Mouse (Mus musculus) bone marrow, adult 2 months (tissue): ENCODE measurements around the gene Smim5. TPM values are rescaled to one million over a fixed set of nuclear protein-coding genes. Genes with fewer than 3 reads are reported as not detected.

Experiments used
- H3K27ac ChIP-seq: fragments of 200-500 bp; 2 replicates; pipeline ENCODE4 v1.5.1; 2012; ENCODE audit warnings: low read depth, mild to moderate bottlenecking, control low read depth, inconsistent platforms, low read length; ENCODE audit not compliant: control insufficient read depth, poor library complexity, insufficient read depth
- H3K4me1 ChIP-seq: fragments of 200-500 bp; 2 replicates; pipeline ENCODE4 v1.6.1; 2011; ENCODE audit warnings: low read length; ENCODE audit not compliant: control insufficient read depth, insufficient read depth
- H3K4me3 ChIP-seq: fragments of 200-500 bp; replicated peaks from 2 replicates; pipeline ENCODE3; 2011; ENCODE audit warnings: mild to moderate bottlenecking, low read depth, low read length, control low read depth; ENCODE audit not compliant: control insufficient read depth
- CTCF ChIP-seq: fragments of 200-500 bp; IDR thresholded peaks from 2 replicates; pipeline ENCODE4 v1.5.1; 2011; ENCODE audit warnings: low read length, control low read depth; ENCODE audit not compliant: control insufficient read depth, insufficient read depth
- POLR2A ChIP-seq: fragments of 200-500 bp; IDR thresholded peaks from 2 replicates; pipeline ENCODE4 v1.6.1; 2011; ENCODE audit warnings: low read depth, mild to moderate bottlenecking, control low read depth, low read length, borderline replicate concordance; ENCODE audit not compliant: control insufficient read depth
- WGBS: fragments of 180-500 bp; shearing (Covaris S2); methylation state at CpG from one replicate; pipeline ENCODE4 v1.1.7; 2018; 5-methylcytosine and 5-hydroxymethylcytosine counted together
- polyA plus RNA-seq: library from polyadenylated mRNA; stranded (reverse); fragments of >200 nt; gene quantifications from 2 replicates; pipeline ENCODE4 v1.2.4, GENCODE M21; 2011; ENCODE audit warnings: low replicate concordance; ENCODE audit not compliant: missing spikeins, insufficient read depth, insufficient read length

Gene Smim5
- polyA plus RNA-seq, 1 experiment = 74.9 TPM

- TF ChIP-seq CTCF (no peak), POLR2A (no peak)
- H3K4me1 ChIP-seq = peaks cover 19% of the 10 kb centered on the region
- WGBS = 87% methylated on average over 3 of the region's 3 CpGs
- no peak overlapping the region; the same call in 1 of the 2 replicates for H3K27ac ChIP-seq
- no peak overlapping the region for H3K4me3 ChIP-seq
Observed at GRCm38 (mm10) chr11:115906116-115906515, 6.3 kb downstream of the Smim5 start.

GRCm38 (mm10) chr11:115906521-115906920 is 6.8 kb downstream of the Smim5 start:
- TF ChIP-seq POLR2A = no peak
- no peak for TF ChIP-seq CTCF

GRCm38 (mm10) chr11:115911134-115911561 is 11.4 kb downstream of the Smim5 start:
- Histone ChIP-seq H3K27ac (peak overlapping the region; percentile 87), H3K4me3 (no peak overlapping the region), H3K4me1 (peaks cover 19% of the 10 kb centered on the region)
- no peak for TF ChIP-seq CTCF
- TF ChIP-seq POLR2A = no peak
- WGBS = 5% methylated on average over 5 of the region's 5 CpGs

More at GRCm38 (mm10) chr11:115906521-115906920, 6.8 kb downstream of the Smim5 start:
- 91% methylated on average over 5 of the region's 5 CpGs for WGBS
- Histone ChIP-seq H3K4me3 (no peak overlapping the region), H3K27ac (no peak overlapping the region), H3K4me1 (peaks cover 22% of the 10 kb centered on the region)

GRCm38 (mm10) chr11:115911632-115912376 is 12.0 kb downstream of the Smim5 start, which contains the start of gene Smim6:
Gene Smim6, plus strand, starts transcription at chr11:115912017.
- peak within 1 kb of the TSS; percentile 87 for H3K27ac ChIP-seq
- 11% methylated on average over 11 of the region's 11 CpGs for WGBS
- H3K4me3 ChIP-seq = no peak within 1 kb of the TSS
- H3K4me1 ChIP-seq = peaks cover 19% of the 10 kb centered on the region
- no peak for TF ChIP-seq CTCF
- no peak for TF ChIP-seq POLR2A

GRCm38 (mm10) chr11:115916579-115916978 is 16.8 kb downstream of the Smim5 start:
- 88% methylated on average over 4 of the region's 4 CpGs for WGBS
- H3K4me3 ChIP-seq = no peak overlapping the region
- H3K4me1 ChIP-seq = peaks cover 9% of the 10 kb centered on the region
- H3K27ac ChIP-seq = no peak overlapping the region
- TF ChIP-seq CTCF = no peak

GRCm38 (mm10) chr11:115918637-115919036 is 18.9 kb downstream of the Smim5 start:
- no peaks in the 10 kb centered on the region; the same call in 1 of the 2 replicates for H3K4me1 ChIP-seq
- H3K4me3 ChIP-seq = no peak overlapping the region
- 76% methylated on average over 5 of the region's 5 CpGs for WGBS
- peak overlapping the region; percentile 53; the same call in 1 of the 2 replicates for H3K27ac ChIP-seq
- TF ChIP-seq POLR2A = no peak

- WGBS = 62% methylated on average over 5 of the region's 5 CpGs
- Histone ChIP-seq H3K27ac (peak overlapping the region; percentile 22; the same call in 1 of the 2 replicates), H3K4me3 (no peak overlapping the region), H3K4me1 (no peaks in the 10 kb centered on the region; the same call in 1 of the 2 replicates)
- TF ChIP-seq POLR2A (no peak), CTCF (no peak)
Observed at GRCm38 (mm10) chr11:115919073-115919472, 19.3 kb downstream of the Smim5 start.

- Histone ChIP-seq H3K4me3 (no peak overlapping the region), H3K4me1 (no peaks in the 10 kb centered on the region; the same call in 1 of the 2 replicates), H3K27ac (no peak overlapping the region)
- WGBS = 21% methylated on average over 6 of the region's 6 CpGs
- TF ChIP-seq CTCF (peak; percentile 44; the same call in 1 of the 2 replicates), POLR2A (no peak)
Observed at GRCm38 (mm10) chr11:115920110-115920818, 20.5 kb downstream of the Smim5 start.

- H3K4me1 ChIP-seq = no peaks in the 10 kb centered on the region; the same call in 1 of the 2 replicates
- H3K27ac ChIP-seq = no peak overlapping the region
- no peak for TF ChIP-seq POLR2A
- TF ChIP-seq CTCF = no peak
- 89% methylated on average over 1 of the region's 1 CpGs for WGBS
- H3K4me3 ChIP-seq = no peak overlapping the region
Observed at GRCm38 (mm10) chr11:115921986-115922385, 22.2 kb downstream of the Smim5 start.
